Mouse (Mus musculus) layer of hippocampus, adult 11-12 months (tissue): ENCODE results near the gene Tnr.
"Not testable (repeated sequence)": the region's sequence is repeated elsewhere in the genome, so short reads cannot be mapped to it uniquely, and the experiment has no call there.

Source experiments
- DNase-seq: peaks from one replicate; pipeline ENCODE4 v3.0.0; 2022; ENCODE audit warnings: low spot score

The Tnr gene

DNA sequence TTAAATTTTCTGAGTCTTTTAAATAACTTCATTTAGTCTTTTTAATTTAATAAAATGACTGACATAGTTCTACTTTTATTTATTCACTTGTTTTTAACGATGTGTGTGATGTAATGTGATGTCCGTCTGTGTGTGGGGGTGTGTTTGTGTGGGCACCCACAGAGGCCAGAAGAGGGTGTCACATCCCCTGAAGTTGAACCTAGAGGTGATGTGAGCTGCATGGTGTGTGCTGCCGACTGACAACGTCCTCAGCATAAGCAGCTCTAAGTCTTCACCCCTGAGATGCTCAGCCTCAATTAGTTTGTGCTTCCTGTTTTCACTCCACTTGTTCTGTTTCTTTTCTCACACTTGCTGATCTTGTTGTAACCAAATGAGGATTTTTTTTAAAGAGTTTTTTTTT is 439.8 kb downstream of the Tnr start:
- DNase-seq: no peak

DNA sequence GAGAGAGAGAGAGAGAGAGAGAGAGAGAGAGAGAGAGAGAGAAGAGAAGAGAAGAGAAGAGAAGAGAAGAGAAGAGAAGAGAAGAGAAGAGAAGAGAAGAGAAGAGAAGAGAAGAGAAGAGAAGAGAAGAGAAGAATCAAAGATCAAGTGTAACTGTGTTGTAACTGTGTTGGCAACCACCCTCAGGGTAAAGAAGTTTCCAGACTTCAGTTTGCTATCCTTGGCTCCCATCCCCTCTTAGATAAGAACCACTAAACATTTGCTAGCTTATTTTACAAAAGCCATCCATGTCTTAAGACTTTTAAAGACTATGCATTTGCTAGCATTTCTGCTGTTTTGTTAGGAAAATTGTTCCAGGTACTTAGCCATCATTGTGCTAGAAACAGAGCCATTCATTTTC is 442.7 kb downstream of the Tnr start:
- DNase-seq: not testable (repeated sequence)

DNA sequence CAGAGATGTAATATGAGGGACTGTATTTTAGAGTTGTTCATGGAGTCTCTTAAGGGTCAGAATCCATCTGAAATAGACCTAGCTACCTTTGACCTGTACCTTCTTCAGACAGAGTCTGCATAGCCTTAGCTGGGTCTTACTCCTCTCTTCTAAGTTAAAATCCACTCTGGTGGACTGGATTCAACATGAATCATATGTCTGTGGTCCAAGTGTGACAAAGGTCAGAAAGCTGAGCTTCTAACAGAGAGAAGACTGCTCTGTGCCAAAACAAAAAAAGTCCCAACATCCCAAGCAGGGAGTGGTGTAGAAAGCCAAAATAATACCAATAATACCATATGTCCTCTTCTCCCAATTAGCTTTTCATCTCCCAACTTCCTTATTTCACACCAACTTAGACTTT is 444.8 kb downstream of the Tnr start:
- no peak for DNase-seq

DNA sequence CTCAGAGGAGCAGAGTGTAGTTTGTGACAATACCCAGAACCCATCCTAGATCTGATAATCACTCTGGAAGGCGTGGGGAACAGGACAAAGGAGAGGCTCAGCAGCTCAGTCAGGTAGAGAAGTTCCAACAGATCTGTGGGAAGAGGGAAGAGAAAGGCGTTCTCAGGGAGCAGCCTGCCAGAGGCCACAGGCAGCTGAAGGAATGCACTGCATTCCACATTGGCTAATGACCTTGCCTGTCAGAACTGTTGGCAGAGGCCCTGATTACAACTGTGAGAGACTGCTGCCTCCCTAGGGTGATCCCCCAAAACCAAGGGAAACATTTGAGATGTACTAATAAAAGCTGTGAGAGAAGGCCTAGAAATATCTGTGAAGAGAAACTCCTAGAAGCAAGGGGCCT is 454.2 kb downstream of the Tnr start:
- DNase-seq: no peak

DNA sequence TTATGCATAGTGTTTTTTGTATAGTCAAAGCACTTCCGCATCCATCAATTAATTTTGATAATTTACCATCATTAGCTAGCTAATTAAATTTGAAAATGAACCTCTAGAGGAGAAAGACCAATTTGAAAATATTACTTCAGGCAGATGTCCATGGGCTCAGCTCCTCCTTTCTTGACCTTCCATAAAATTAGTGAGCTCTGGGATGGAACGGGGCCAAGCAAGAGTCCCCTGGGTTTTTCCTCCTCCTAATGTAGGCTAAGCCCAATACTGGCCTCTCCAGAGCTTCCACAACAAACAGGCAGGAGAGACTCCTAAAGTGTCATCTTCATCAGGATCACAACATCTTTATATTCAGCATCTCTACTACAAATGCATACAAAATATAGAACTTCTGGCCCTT is 455.5 kb downstream of the Tnr start:
- no peak for DNase-seq

DNA sequence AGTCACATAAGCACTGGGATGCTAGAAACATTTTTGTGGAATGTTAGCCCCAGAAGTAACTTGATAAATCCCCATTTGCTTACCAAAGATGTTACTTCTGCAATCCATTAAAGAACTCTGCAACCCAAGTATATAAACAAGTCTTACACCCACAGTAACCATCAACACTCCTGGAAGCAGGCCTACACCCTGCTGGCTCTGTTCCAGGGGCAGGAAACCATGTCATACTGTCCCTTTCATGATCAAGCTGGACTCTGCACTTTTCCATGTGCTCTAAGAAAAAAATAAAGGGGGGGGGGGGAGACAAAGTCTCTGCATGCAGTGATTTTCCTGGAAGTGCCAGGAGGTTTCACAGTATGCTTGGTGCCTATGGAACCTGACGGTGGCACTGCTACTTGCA is 456.8 kb downstream of the Tnr start:
- no peak for DNase-seq
